Mouse (Mus musculus) spleen, adult 2 months (tissue): ENCODE results near the gene Ptgr1.

Experiments used
- CTCF ChIP-seq: fragments of 200-500 bp; IDR thresholded peaks from 2 replicates; pipeline ENCODE4 v1.5.1; 2011; ENCODE audit warnings: mild to moderate bottlenecking, inconsistent platforms; ENCODE audit not compliant: insufficient read depth, insufficient read length, insufficient replicate concordance; ENCODE audit errors: extremely low read depth
- POLR2A ChIP-seq: fragments of 200-500 bp; IDR thresholded peaks from 2 replicates; pipeline ENCODE4 v1.6.1; 2011; ENCODE audit warnings: low read depth, low read length, inconsistent platforms

- TF ChIP-seq CTCF (no peak), POLR2A (no peak)
These were observed 63.0 kb downstream of the Ptgr1 start for GRCm38 (mm10) chr4:58923933-58924332.
